Mouse (Mus musculus) cerebellum, adult (tissue): ENCODE results near the gene Tesc.

Experiments
- ATAC-seq: cut with Nextera tagmentation; 2 replicates; pipeline ENCODE4 v1.9.2; 2017; ENCODE audit warnings: mild to moderate bottlenecking, moderate library complexity, mixed read lengths; ENCODE audit not compliant: insufficient number of reproducible peaks, low FRiP score, low TSS enrichment

Tesc gene

DNA sequence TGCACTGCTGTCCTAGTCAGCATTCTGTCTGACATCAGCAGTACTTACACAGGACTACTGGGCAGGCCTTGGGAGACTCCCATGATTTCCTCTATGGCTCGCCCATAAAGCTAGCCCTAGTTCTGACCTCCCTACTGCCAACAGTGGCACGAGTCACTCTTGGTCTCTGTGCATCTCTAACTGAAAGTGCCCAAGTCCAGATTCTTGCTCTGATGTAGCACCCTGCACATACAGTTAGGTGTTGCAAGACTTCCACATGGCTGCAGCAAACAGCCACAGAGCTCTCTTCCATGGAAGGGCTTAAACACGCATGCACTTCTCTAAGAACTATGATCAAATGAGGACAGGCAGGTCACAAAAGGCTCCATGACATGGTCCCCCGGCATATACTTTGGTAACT, 68.3 kb downstream of the Tesc start:
- no peak for ATAC-seq

- ATAC-seq, result no peak
Measured at GRCm38 (mm10) chr5:118096317-118096716, 68.8 kb downstream of the Tesc start.

DNA sequence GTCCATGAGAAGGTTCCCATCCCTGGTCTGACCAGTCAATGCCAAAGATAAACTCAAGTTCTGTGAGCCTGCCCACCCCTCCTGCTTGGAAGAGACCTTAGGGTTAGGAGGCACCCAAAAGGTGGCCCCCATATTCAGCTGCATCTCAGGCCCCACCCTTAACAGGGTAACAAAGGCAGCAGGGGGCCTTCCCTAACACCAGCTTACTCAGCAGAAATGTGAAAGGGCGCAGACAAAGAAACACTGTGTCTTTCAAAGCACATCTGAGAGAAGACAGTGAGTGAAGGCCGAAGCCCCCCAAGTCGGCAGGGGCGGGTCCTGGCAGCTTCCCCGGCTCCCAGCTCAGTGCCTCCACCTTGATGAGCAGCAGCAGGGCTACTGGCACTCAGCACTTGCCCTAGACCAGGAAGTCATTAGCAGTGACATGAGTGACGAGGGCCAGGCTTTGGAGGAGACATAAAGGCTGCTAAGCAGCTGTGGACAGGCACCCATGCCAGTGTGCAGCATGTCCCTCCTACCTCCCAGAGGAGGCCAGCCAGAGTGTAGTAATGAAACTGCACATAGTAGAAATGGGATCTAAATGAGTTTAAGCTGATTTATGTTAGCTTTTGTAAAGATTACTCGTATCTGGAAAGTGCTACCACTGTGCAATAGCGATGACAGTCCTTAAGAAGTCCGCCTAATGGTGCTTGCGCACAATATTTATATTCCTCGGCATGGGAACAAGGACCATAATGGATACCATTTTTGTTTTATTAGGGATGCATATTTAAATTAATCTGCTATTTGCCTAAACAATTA, 71.7 kb downstream of the Tesc start:
- ATAC-seq, result no peak

- no peak for ATAC-seq
Measured at GRCm38 (mm10) chr5:118099870-118100478, 72.4 kb downstream of the Tesc start.

DNA sequence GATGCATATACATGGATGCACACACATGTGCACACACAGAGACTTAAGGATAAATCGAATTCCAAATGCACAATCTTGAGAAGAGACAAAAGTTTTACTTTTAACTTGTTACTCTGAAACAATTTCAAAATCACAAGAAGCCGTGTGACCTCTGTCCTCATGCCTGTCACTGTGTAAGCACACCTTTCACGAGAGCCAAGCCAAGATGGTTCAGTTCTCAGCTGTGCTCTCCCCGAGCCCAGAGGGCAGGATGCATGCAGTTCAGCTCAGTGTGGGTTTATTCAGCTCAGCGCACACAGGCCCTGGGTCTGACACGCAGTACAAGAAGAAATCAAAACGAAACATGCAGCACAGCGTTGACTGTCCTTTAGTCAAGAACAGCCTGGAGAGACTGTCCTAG, 78.0 kb downstream of the Tesc start:
- no peak for ATAC-seq

DNA sequence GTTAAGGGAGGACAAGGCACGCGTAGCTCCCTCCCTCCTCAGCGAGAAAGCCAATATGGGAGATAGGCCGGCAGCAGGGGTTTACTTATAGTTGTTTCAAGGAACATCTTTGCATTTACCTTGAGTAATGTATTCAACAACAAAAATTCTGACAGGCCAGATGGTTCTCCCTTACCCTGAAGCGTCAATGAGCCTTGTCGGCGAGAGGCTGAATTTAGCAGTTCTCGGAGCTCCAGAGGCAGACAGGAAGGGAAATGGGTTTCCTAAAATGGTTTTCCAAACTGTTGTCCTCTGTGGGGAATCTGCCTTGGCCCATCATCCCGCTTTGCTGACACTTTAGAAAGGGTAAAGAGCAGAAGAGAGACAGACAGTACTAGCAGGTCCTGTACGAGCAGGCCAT, 79.1 kb downstream of the Tesc start:
- no peak for ATAC-seq

- peak; percentile 76 for ATAC-seq
Measured at GRCm38 (mm10) chr5:118108124-118108793, 80.7 kb downstream of the Tesc start.

GRCm38 (mm10) chr5:118108794-118109440, 81.4 kb downstream of the Tesc start:
- peak; percentile 4; the same call in 1 of the 2 replicates for ATAC-seq
